Comparison of ENCODE assay signal across 17 mouse cellular contexts in genomic region chr2:126323206-126323605, GRCm38 (mm10).
DNase-seq lines count a peak whose midpoint lies in the region; ATAC-seq and TF ChIP-seq lines count a peak whose summit lies in the region.
"Had no signal": no experiment of that assay in that cellular context is flagged by ENCODE, and none has a peak within 500 bp of the region (broad histone marks: within the 10 kb centered on the region; RNA-seq: fewer than 3 reads in every experiment).

No protein-coding gene starts in this region.

- no peak overlapping the region for H3ac ChIP-seq in myocyte (ENCODE audit: control insufficient read depth, insufficient read length)

- H3K4me3 ChIP-seq in embryonic facial prominence, embryonic 15.5 days (replicated peaks), result 0 out of 2 replicates have a peak overlapping the region, but pooled peaks have one; percentile 10
- H3K4me3 ChIP-seq in myocyte, result no peak overlapping the region
- H3K4me3 ChIP-seq: erythroblast, embryonic 14.5 days; forebrain, embryonic 15.5 days; heart, embryonic 13.5 days; hindbrain, embryonic 15.5 days had no signal

- WGBS in embryonic facial prominence, embryonic 15.5 days, result 38% methylated on average over 7 of the region's 7 CpGs

- TF ChIP-seq POLR2A in myocyte (IDR thresholded peaks at IDR 0.05; ENCODE audit: insufficient read length, low read depth), result no peak

- H3K4me1 ChIP-seq in embryonic facial prominence, embryonic 15.5 days, result 0 out of 2 replicates have a peak, but pooled peaks cover 5% of the 10 kb centered on the region
- H3K4me1 ChIP-seq: forebrain, embryonic 15.5 days; heart, embryonic 13.5 days; hindbrain, embryonic 15.5 days had no signal

- H3K36me3 ChIP-seq in embryonic facial prominence, embryonic 15.5 days, result no peaks in the 10 kb centered on the region
- no peaks in the 10 kb centered on the region for H3K36me3 ChIP-seq in myocyte (ENCODE audit: control insufficient read depth, insufficient read depth)
- H3K36me3 ChIP-seq: forebrain, embryonic 15.5 days; heart, embryonic 13.5 days; hindbrain, embryonic 15.5 days had no signal

- H3K9ac ChIP-seq in embryonic facial prominence, embryonic 15.5 days, result no peak overlapping the region
- H3K9ac ChIP-seq: forebrain, embryonic 15.5 days; heart, embryonic 13.5 days; hindbrain, embryonic 15.5 days had no signal

- DNase-seq in heart, adult 11 months, result peak; percentile 9
- no peak for DNase-seq in heart, adult 8-10 months (ENCODE audit: low spot score)
- DNase-seq in NIH3T3 (ENCODE audit: low read depth), result peak; percentile 64
- no peak for DNase-seq in embryo, embryonic 10 days (ENCODE audit: low spot score)
- DNase-seq in kidney, postnatal 10 days, result no peak
- DNase-seq: adrenal gland, adult 8-10 months; cerebellum, adult 8-10 months; cerebellum, postnatal 14 days; gastrocnemius, postnatal 14 days; heart, postnatal 36 days had no signal

- H3K27me3 ChIP-seq in embryonic facial prominence, embryonic 15.5 days, result no peaks in the 10 kb centered on the region
- no peaks in the 10 kb centered on the region for H3K27me3 ChIP-seq in myocyte (ENCODE audit: control insufficient read depth, insufficient read depth, insufficient read length)
- H3K27me3 ChIP-seq: forebrain, embryonic 15.5 days; heart, embryonic 13.5 days; hindbrain, embryonic 15.5 days had no signal

- H3K4me2 ChIP-seq in embryonic facial prominence, embryonic 15.5 days (replicated peaks), result no peak overlapping the region
- H3K4me2 ChIP-seq in myocyte (ENCODE audit: low read depth), result peak overlapping the region; percentile 85
- H3K4me2 ChIP-seq: forebrain, embryonic 15.5 days; heart, embryonic 13.5 days; hindbrain, embryonic 15.5 days had no signal

- 0 out of 2 replicates have a peak overlapping the region, but pooled peaks have one; percentile 68 for H3K27ac ChIP-seq in embryonic facial prominence, embryonic 15.5 days (replicated peaks)
- H3K27ac ChIP-seq: forebrain, embryonic 15.5 days; heart, embryonic 13.5 days; hindbrain, embryonic 15.5 days had no signal

- no peaks in the 10 kb centered on the region for H3K9me3 ChIP-seq in embryonic facial prominence, embryonic 15.5 days (replicated peaks)
- H3K9me3 ChIP-seq: forebrain, embryonic 15.5 days; heart, embryonic 13.5 days; hindbrain, embryonic 15.5 days had no signal

- H3K79me2 ChIP-seq in myocyte (ENCODE audit: control insufficient read depth, insufficient read depth), result no peaks in the 10 kb centered on the region

- ATAC-seq in embryonic facial prominence, embryonic 15.5 days (ENCODE audit: insufficient number of reproducible peaks, low FRiP score, low TSS enrichment, low read depth), result no peak
- ATAC-seq: forebrain, embryonic 15.5 days; intestine, embryonic 16.5 days had no signal

TF ChIP-seq in myocyte, 11 proteins besides CTCF, POLR2A, EP300 and RAD21:
- TF ChIP-seq USF1 (IDR thresholded peaks at IDR 0.05; ENCODE audit: low read depth), result no peak

Comparison
In these comparisons a context has a peak if more than half of its experiments do, and no peak if none do; other contexts are left out.
1. DNase-seq: peak in heart, adult 11 months (single experiment) and NIH3T3 (single experiment); none in heart, adult 8-10 months (single experiment), embryo, embryonic 10 days (single experiment) and kidney, postnatal 10 days (single experiment).